Mouse (Mus musculus): ENCODE data around the gene Spata16.

The Spata16 gene

DNA sequence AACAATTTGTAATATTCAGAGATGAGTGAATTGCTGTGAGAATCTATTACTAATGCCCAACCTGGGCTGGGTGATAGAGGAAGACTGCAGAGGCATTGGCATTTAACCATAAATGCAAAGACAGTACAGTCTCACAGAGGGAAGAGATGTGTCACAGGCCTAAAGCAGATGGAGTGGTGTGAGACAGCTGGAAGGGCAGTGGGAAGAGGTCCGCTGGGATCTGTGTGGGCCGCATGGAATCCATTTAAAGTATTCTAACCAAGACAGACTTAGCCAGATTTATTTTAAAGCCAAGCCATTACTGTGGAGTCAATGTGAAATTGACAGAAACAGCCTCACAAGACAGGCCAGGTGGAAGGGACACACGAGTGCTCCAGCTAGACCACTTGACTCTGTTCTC is 343.0 kb downstream of the Spata16 start:
- peak; percentile 20 for DNase-seq

DNA sequence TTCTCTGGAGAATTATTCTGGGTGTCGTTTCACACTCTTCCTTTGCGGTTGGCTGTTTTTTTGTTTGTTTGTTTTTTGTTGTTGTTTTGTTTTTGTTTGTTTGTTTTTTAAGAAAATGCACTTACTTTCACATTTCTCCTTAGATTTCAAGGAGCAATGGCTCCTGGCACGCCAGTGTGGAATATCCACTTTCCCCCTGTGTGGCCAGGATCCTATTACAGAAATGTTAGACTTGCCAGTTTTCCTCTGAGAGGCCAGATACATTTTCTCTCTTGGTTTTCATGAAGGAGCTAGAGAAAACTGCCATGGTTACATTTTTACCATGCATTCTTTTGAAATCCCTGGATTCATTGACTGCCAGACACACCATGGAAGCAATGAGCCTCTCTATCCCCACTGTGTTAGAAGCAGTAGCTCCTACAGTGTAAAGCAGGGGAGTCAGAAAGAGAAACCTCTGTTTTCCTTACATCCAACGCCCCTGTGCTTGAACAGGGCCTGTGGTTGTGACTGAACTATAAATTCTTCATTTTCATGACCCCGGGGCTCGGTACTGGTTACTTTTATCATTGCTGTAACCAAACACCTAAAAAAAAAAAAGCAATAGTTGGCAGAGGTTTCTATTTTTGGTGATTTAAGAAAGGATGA is 344.7 kb downstream of the Spata16 start:
- DNase-seq: no peak

DNA sequence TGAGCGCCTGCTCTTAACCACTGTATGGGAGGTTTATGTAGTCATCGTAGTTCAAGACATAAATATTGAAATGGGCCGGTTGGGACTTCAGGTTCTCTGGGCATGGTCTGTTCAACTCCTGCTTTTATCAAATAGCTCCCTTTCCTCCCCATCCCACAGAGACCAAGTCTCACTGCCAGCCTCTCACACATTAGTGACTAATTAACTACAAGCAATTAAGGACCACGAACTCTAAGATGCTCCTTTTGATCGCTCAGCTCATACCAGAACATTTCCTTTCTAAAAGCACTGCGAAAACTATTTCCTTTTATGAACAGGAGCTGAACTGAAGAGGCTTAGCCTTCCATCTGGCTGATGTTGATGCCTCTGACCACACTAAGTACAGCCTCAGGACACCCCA is 346.3 kb downstream of the Spata16 start:
- DNase-seq: no peak

DNA sequence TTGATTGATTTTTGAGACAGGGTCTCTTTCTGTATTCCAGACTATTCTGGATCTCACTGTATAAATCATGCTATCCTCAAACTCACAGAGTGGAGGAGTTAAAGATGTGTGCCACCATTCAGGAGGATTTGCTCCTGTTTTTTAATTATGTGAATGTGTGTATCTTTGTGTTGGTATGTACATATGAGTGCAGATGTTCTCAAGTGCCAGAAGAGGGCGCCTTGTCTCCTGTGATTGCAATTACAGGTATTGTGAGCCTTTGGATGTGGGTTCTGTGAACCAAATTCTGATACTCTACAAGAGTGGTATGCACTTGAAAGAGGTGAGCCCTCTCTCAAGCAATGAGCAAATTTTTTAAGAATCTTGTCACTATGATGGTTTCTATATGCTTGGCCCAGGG is 369.4 kb downstream of the Spata16 start:
- no peak for DNase-seq

DNA sequence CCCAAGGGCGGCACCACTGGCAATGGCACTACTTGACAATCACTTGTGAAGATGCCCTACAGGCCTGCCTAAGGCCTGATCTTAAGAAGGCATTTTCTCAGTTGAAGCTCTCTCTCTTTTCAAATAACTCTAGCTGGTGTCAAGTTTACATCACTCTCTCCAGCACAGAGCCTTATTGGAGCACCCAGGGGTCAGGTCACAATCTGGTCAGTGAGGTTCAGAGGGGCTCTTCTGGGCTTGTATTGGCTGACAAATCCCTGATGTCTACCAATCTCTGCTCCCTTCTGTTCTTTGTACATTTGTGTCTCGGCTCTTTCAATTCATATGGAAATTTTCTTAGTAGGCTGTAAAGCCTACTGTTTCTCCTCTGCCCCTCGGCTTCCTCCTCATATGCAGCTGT is 390.5 kb downstream of the Spata16 start:
- DNase-seq: no peak

DNA sequence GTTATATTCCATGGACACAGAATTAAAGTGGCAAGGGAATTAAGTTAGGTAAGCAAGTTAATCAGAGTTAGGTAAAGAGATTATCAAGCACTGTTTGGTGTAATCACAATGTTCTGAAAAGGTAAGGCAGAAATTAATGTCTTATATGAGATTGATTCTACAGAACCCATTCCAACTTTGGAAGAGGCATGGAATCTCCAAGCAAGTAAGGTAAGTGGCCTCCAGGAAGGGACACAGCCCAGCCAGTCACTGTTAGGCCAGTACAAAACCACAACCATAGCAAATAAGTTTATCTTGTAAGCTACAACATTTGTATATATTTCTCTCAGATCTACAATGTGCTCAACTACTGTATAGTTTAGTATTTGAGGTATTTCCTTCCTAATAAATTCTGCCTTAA is 391.1 kb downstream of the Spata16 start:
- no peak for DNase-seq

DNA sequence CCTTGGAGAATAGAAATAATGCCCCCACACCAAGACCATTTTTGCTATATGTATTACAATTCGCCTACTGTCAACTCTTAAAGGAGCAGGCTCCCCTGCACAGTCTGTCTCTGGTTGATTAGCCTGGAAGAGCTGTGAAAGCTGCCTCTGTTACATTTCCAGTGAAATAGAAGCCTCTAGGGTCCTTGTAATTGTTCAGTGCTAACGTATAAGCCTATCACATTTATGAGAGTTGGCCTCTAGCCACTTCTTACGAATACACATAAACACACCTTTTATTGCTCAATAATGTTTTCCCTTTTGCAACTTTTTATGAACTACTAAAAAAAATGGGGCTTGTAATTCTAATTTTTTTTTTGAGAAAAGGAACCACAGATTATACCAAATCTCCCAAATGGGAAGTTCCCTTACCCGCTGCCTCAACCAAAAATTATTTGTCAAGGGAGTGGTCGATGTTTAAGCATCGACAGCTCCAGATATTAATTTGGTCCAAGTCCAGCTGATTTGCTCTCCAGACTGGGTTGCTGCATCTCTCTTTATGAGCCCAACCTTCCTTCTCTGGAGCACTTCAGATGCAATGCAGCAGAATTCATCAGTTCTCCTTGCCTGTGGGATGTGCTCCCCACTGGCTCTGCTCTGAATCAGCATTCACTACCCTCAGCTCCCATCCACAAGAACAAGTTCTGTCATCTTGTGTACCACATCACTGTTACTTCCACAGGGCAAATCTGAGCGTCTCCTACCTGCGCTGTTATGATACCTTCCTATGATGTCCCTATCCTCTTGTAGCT is 392.8 kb downstream of the Spata16 start:
- DNase-seq: no peak

All from right cerebral cortex, postnatal 25 days (tissue).